Mouse (Mus musculus) cerebellum, adult 11-12 months (tissue): ENCODE measurements around the gene Anxa7.

ENCODE experiments used
- DNase-seq: peaks from one replicate; pipeline ENCODE4 v3.0.0; 2022

Anxa7 gene

DNA sequence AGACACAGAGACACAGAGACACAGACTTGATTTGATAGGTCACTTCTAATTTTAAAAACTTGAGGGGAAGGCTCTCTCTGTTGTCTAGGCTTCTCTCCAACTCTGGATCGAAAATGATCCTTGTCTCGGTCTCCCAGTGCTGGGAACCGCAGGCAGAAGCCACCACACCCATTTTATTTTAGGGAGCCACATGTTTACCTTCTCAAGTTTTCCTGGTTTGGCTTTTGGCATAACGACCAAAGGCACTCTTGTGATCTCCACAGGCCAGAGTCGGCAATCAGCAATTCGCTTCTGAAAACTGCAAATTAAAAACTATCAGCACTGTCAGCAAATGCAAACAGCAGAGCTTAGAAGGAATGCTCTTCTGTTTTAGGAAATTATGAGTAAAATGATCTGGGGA, 48.2 kb downstream of the Anxa7 start:
- no peak for DNase-seq

GRCm38 (mm10) chr14:20429833-20430232, 50.1 kb downstream of the Anxa7 start:
- no peak for DNase-seq

DNA sequence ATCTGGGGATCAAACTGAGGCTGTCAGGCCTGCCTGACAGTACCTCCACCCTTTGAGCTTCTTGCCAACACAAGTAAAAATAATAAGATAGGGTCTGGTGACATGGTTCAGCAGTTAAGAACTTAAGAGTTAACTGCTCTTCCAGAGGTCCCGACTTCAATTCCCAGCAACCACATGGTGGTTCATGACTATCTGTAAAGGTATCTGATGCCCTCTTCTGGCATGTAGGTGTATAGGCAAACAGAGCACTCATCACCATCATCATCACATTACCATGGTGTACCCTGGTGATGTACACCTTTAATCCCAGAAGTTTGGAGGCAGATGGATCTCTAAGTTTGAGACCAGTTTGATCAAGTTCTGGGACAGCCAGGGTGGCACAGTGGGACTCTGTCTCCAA, 51.3 kb downstream of the Anxa7 start:
- DNase-seq, result no peak

GRCm38 (mm10) chr14:20423046-20423445, 56.9 kb downstream of the Anxa7 start:
- no peak for DNase-seq

GRCm38 (mm10) chr14:20422257-20422656, 57.7 kb downstream of the Anxa7 start:
- no peak for DNase-seq
